Mouse (Mus musculus): ENCODE data around the gene Pygb.

GRCm38 (mm10) chr2:150786251-150787180 is at the start of gene Pygb:
- TF ChIP-seq CTCF (IDR thresholded peaks at IDR 0.05; ENCODE audit: low read depth) = no peak
- no peak for TF ChIP-seq EP300 (IDR thresholded peaks at IDR 0.05; ENCODE audit: low read depth)
